Mouse (Mus musculus): Measurements from ENCODE around the gene Vipas39. TPM values are rescaled to one million over a fixed set of nuclear protein-coding genes. Genes with fewer than 3 reads are reported as not detected.
"Not testable (repeated sequence)": the region's sequence is repeated elsewhere in the genome, so short reads cannot be mapped to it uniquely, and the experiment has no call there.

Gene Vipas39
- total RNA-seq, 2 experiments from 2014 or later = 28.9 to 29.8 TPM

- intact Hi-C loops (cut with DNase I) = no loop called here
- no peak for DNase-seq
Measured at GRCm38 (mm10) chr12:87274853-87275831, 9.1 kb upstream of the Vipas39 start.

- intact Hi-C loops (cut with DNase I) = loop anchor here (5.0 kb wide), 3 partner anchors 65 to 150 kb away; partner anchors contain the start of genes Gstz1 and Pomt2
- DNase-seq = peak in 1 of 2 experiments; percentile 57
Measured at GRCm38 (mm10) chr12:87267682-87268081, 1.6 kb upstream of the Vipas39 start.

GRCm38 (mm10) chr12:87266827-87267603 is 959 bp upstream of the Vipas39 start:
- DNase-seq = no peak
- intact Hi-C loops (cut with DNase I) = loop anchor here (5.0 kb wide), 3 partner anchors 65 to 150 kb away; partner anchors contain the start of genes Gstz1 and Pomt2

GRCm38 (mm10) chr12:87265444-87265843 is 612 bp downstream of the Vipas39 start:
- DNase-seq = no peak
- intact Hi-C loops (cut with DNase I) = loop anchor here (5.0 kb wide), 3 partner anchors 67 to 152 kb away; partner anchors contain the start of genes Gstz1 and Pomt2

DNA sequence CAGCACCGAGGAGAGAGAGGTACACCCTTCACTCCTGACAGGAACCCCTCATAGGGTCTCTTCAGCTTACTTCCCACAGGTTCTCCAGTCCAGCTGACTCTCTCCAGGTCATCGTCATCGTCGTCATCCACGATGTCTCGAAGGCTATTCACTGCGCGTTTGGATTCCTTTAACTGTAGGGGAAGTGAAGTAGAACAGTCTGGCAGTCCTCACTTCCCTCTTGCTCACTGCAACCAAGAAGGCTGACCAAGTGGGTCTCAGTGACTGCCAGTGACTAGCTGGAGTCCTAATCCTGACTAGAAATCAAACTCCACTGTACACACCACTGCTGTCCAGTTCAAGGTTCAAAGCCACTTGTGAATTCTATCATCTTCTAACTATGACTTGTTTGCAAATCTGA is 5.5 kb downstream of the Vipas39 start:
- intact Hi-C loops (cut with DNase I) = no loop called here
- no peak for DNase-seq

GRCm38 (mm10) chr12:87256629-87257028 is 9.4 kb downstream of the Vipas39 start:
- intact Hi-C loops (cut with DNase I) = no loop called here
- no peak for DNase-seq

- intact Hi-C loops (cut with DNase I) = no loop called here
- no peak for DNase-seq
Measured at GRCm38 (mm10) chr12:87253878-87254277, 12.2 kb downstream of the Vipas39 start.

GRCm38 (mm10) chr12:87250161-87250560 is 15.9 kb downstream of the Vipas39 start:
- no peak for DNase-seq
- intact Hi-C loops (cut with DNase I) = no loop called here

GRCm38 (mm10) chr12:87238632-87239031 is 27.4 kb downstream of the Vipas39 start, which contains the start of gene Noxred1:
Gene Noxred1 (minus strand): TSS chr12:87238732.
- no peak for DNase-seq
- intact Hi-C loops (cut with DNase I) = loop anchor here (5.0 kb wide), 1 partner anchor 106 kb away; no protein-coding TSS in a partner anchor

- intact Hi-C loops (cut with DNase I) = loop anchor here (5.0 kb wide), 1 partner anchor 105 kb away; no protein-coding TSS in a partner anchor
- DNase-seq = no peak
Measured at GRCm38 (mm10) chr12:87236882-87237483, 29.1 kb downstream of the Vipas39 start.

DNA sequence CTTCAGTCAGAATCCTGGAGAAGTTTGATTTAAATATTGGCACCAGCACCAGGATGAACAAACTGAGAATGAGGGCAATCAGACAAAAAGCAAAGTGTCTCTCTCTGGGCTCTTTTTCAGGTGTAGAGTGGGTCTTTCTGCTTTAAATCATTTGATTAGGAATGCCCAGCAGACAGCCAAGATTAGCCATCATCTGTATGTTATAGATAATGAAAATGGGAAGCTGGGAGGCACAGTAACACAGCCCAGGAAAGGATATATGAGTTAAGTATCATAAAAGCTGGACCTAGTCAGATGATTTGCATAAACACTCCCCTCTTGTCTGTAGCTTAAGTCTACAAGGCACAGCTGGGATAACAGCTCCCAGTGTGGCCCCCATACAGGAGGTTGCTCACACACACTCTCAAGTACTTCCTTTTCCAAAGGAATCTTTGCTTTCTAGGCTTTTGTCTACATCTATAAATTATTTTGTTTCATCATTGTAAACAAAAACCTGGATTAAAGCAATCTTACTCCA is 35.6 kb downstream of the Vipas39 start:
- intact Hi-C loops (cut with DNase I) = no loop called here
- no peak for DNase-seq

GRCm38 (mm10) chr12:87229633-87230032 is 36.4 kb downstream of the Vipas39 start:
- intact Hi-C loops (cut with DNase I) = no loop called here
- no peak for DNase-seq

GRCm38 (mm10) chr12:87226801-87227200 is 39.3 kb downstream of the Vipas39 start:
- intact Hi-C loops (cut with DNase I) = no loop called here
- DNase-seq = no peak

DNA sequence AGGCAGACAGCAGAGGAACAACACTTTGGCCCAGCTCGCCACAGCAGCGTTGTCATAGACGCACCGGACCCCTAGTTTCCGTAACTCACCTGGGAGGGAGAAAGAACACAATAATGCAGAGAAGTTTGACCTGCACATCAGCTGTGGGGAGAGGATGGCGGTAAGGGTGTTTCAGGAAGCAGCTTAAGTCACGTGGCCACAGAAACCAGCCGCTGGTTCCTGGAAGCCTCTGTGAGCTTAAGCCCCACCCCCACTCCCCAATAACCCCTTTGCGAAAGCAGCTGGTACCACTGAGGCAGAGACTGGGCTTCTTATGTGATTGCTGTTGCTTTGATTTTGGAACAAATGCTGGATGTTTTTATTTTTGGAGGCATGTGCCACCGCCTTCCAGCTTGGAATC is 41.1 kb downstream of the Vipas39 start:
- intact Hi-C loops (cut with DNase I) = no loop called here

GRCm38 (mm10) chr12:87219362-87219761 is 46.7 kb downstream of the Vipas39 start:
- DNase-seq = no peak
- intact Hi-C loops (cut with DNase I) = no loop called here

More for the DNA sequence above, 41.1 kb downstream of the Vipas39 start:
- no peak for DNase-seq

- intact Hi-C loops (cut with DNase I) = no loop called here
- DNase-seq = no peak
Measured at GRCm38 (mm10) chr12:87217596-87217995, 48.5 kb downstream of the Vipas39 start.

- intact Hi-C loops (cut with DNase I) = no loop called here
Measured at GRCm38 (mm10) chr12:87216053-87216452, 50.0 kb downstream of the Vipas39 start.

GRCm38 (mm10) chr12:87212844-87213606 is 53.0 kb downstream of the Vipas39 start:
- DNase-seq = no peak
- intact Hi-C loops (cut with DNase I) = no loop called here

More at GRCm38 (mm10) chr12:87216053-87216452, 50.0 kb downstream of the Vipas39 start:
- DNase-seq = no peak

DNA sequence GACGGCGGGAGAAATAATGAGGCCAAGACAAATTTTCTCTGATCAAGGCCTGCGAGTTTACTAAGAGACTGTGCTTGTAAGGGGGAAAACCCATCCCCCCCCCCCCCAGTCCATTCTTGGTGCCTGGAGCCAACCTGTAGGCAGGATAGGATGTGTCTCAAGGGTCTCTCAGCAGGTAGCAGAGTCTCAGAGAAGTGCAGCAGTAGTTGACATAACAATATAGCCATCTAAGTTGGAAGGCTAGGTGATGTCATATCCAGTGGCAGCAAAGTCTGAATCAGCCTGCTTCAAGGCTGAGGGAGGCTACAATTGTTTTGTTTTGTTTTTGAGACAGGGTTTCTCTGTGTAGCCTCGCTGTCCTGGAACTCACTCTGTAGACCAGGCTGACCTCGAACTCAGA is 60.3 kb downstream of the Vipas39 start:
- intact Hi-C loops (cut with DNase I); DNase-seq: not testable (repeated sequence)
